Mouse (Mus musculus): ENCODE measurements around the gene Gm29427. TPM values are rescaled to one million over a fixed set of nuclear protein-coding genes. Genes with fewer than 3 reads are reported as not detected.
"Not testable (repeated sequence)": the region's sequence is repeated elsewhere in the genome, so short reads cannot be mapped to it uniquely, and the experiment has no call there.

The Gm29427 gene
- total RNA-seq, 2 experiments from 2014 or later = not detected

GRCm38 (mm10) chr1:130659641-130660040 lies 56.0 kb downstream of the Gm29427 start:
- DNase-seq = not testable (repeated sequence)

- DNase-seq = no peak
Measured at GRCm38 (mm10) chr1:130644103-130644502, 71.5 kb downstream of the Gm29427 start.

- no peak for DNase-seq
Measured at GRCm38 (mm10) chr1:130640967-130641366, 74.6 kb downstream of the Gm29427 start.

GRCm38 (mm10) chr1:130633761-130634410 lies 81.7 kb downstream of the Gm29427 start:
- peak; percentile 78 for DNase-seq

- DNase-seq = no peak
Measured at GRCm38 (mm10) chr1:130633316-130633715, 82.3 kb downstream of the Gm29427 start.

GRCm38 (mm10) chr1:130629521-130629920 lies 86.1 kb downstream of the Gm29427 start, which contains the start of gene Zp3r:
Gene Zp3r (minus strand): TSS chr1:130629621.
- no peak for DNase-seq

Other genes starting within 250 kb of the Gm29427 start
- not detected for gene Zp3r, start 86.2 kb downstream of the Gm29427 start, total RNA-seq (2021)
- under 1 TPM in 1 of 2 experiments, not detected in 1; 0.11 TPM for gene C4bp, start 54.2 kb downstream of the Gm29427 start, total RNA-seq (2021)
- gene Yod1, start 1.5 kb upstream of the Gm29427 start, total RNA-seq (2021) = 1 to 10 TPM; 3.8 to 4.5 TPM
- 10 to 100 TPM in 1 of 2 experiments, 1 to 10 TPM in 1; 9.2 to 13.9 TPM for gene Pfkfb2, start 13.5 kb upstream of the Gm29427 start, total RNA-seq (2021)
- gene AA986860, start 16.2 kb upstream of the Gm29427 start, total RNA-seq (2021) = under 1 TPM; 0.68 to 0.88 TPM
- gene Fcamr, start 85.1 kb upstream of the Gm29427 start, total RNA-seq (2021) = not detected
- gene Pigr, start 110.9 kb upstream of the Gm29427 start, total RNA-seq (2021) = not detected
- gene Fcmr, start 149.9 kb upstream of the Gm29427 start, total RNA-seq (2021) = under 1 TPM in 1 of 2 experiments, not detected in 1; 0.38 TPM
- not detected for gene Il24, start 171.7 kb upstream of the Gm29427 start, total RNA-seq (2021)
- not detected for gene Il20, start 195.7 kb upstream of the Gm29427 start, total RNA-seq (2021)
- gene Il19, start 224.3 kb upstream of the Gm29427 start, total RNA-seq (2021) = under 1 TPM in 1 of 2 experiments, not detected in 1; 0.28 TPM